Mouse (Mus musculus) heart, adult 11 months (tissue): ENCODE data around the gene Tigd3.

Source experiments
- DNase-seq: peaks from one replicate; pipeline ENCODE4 v3.0.0; 2022

Gene Tigd3

DNA sequence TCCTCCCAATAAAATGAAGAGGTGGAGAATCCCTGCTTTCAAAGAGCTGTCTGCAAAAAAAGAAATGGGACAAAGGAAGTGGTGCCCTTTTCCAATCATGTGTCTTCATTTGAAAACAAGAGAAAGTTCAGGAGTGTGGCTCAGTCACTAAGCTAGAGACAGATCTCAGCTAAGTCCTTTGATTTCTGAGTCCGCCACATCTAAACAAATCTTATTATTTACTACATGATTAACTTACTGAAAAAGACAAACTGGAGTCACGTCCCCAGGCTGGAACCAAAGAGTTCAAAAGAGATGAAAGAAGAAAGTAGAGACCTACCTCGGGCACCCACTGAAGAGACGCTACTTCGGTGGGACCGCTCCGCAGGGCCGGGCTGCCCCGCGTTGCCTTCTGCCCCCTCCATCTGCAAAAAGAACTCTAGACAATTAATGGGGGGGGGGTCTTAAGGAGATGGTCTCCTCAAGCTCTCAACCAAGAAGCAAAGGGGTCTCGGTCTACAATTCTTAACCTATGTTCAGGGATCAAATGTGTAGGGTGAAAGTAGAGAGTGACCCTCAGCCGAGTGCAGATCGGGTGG, 19.5 kb downstream of the Tigd3 start:
- peak; percentile 90 for DNase-seq

DNA sequence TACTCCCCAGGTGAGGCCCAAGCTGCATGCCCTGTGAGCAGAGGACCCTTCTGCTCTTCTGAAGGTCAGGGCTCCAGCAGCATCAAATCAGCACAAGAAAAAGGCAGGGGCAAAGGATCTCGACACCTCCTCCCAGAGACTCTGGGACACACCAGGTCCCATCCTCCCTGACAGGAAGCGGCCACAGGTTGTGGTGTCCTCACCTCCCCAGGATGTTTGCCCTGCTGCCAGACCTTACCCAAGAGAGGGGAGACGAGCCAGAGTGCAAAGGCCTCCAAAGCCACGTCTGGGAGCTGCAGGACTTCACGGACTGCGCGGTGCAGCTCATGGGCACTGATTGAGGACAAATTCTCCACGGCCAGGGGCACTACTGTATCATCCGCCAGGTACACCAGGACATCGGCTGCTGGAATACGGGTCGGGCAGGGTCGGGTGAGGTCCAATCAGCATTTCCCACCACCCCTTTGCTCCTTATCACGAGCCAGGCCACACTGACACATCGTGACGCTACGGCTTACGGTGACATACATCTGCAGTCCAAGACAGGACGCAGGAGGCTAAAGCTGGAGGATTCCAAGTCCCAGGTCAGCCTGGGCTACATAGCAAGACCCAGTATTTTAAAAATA, 20.9 kb downstream of the Tigd3 start:
- DNase-seq: peak; percentile 91

DNA sequence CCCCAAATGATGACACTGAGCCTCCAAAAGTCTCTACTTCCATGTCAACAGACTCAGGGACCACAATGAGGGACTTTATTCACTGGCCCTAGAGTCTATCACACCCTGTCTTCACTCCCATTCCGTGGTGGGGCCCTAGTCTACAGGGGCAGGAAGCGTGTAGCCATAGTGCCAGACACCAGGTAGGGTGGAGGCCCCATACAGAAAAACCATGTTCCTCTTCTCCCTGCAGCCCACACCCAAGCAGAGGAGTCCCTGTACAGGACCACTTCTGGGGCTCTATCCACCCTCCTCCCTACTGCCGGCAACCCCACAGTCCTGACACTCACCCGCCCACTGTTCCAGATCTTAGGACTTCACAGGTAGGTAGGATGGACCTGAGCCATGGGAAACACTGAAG, 21.4 kb downstream of the Tigd3 start:
- DNase-seq: peak; percentile 91

- DNase-seq: peak; percentile 90
Observed at GRCm38 (mm10) chr19:5871683-5872082, 22.3 kb downstream of the Tigd3 start.

GRCm38 (mm10) chr19:5871273-5871672, 22.7 kb downstream of the Tigd3 start:
- DNase-seq: peak; percentile 97

DNA sequence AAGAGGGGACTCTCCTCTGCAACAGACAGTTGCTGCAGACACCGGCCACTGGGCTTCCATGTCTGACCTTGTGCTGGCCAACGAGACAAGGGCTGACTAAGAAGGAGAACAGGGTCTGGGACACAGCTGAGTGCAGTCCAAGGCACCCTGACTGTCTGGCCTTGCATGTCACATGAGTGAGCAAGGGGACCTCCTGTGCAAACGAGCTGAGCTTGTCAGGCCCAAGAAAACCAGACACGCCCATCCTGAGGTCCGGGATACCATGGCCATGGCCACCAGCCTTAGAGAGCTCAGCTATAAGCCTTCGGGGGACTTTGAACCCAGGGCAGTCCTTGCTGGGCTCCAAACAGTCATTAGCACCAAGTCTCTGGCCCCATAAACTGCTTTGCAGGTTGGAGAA, 25.9 kb downstream of the Tigd3 start:
- peak; percentile 90 for DNase-seq

GRCm38 (mm10) chr19:5864710-5865398, 29.1 kb downstream of the Tigd3 start:
- peak; percentile 90 for DNase-seq

- no peak for DNase-seq
Observed at GRCm38 (mm10) chr19:5863776-5864175, 30.2 kb downstream of the Tigd3 start.

DNA sequence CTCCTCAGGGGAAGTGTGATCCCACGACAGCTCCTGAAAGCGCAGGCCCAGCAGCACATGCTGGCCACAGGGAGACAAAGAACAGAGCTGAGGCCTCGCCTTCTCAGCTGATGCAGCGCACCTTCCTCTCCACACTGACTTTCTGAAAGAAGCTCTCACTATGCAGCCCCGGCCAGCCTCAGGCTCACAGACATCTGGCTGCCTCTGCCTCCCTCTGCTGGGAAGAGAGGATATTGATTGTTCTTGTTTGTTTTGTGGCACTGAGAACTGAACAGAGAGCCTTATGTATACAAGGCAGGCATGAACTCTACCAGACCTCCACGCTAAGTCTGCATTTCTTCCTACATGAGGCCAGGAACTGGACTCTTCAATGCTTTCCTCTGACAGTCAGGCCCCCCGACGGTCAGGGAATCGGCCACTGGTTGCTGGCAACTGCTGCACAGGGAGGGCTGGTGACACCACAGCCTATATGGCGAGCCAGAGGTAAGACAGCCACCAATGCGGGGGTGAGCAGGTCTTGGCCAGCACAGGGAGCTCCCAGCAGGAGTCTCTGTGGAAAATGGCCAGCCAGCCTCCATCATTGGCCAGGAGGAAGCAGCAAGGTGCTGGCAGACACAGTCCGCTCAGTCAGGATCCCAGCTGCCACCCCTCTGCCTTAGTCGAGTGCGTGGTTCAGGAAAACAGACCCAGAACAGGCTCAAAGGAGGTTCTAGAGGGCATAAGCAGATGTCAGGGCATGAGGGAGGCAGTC, 31.4 kb downstream of the Tigd3 start:
- peak; percentile 89 for DNase-seq

DNA sequence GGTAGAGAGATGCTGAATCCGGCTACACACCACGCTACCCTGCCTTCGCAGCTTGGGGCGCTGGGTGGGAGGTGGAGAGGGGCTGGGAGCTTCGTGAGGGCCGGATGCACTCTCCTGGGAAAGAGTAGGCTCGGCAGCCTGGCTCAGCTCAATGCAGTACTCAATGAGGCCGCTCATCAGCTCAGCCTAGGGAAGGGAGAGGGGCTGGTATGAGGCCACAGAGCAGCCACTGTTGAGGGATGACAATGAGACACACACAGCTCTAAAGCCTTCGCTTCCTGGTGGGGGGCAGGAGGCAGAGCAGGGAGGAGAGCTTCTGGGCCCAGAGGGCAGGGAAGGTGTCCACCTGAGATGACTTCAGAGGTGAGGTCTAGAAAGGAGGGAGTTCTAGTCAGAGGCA, 37.3 kb downstream of the Tigd3 start:
- no peak for DNase-seq

- DNase-seq: peak; percentile 93
Observed at GRCm38 (mm10) chr19:5852035-5852722, 41.8 kb downstream of the Tigd3 start.

GRCm38 (mm10) chr19:5851481-5851971, 42.4 kb downstream of the Tigd3 start:
- DNase-seq: peak; percentile 96

DNA sequence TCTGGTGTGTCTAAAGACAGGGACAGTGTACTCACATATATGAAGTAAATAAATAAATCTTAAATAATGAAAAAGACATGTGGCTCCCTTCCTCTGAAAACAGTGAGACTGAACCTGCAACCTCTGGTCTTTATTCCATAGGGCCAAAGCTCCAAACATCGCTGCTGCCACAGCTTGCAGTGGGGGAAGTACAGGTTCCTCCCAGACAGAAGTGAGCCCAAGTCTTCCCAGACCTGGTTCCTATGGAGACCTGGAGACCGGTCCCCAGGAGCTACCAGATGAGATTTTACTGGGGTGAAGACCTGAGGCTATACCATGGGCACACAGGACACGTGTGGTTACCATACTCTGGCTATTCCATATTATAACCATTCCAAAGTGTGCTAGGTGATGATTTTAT, 43.1 kb downstream of the Tigd3 start:
- DNase-seq: peak; percentile 92

DNA sequence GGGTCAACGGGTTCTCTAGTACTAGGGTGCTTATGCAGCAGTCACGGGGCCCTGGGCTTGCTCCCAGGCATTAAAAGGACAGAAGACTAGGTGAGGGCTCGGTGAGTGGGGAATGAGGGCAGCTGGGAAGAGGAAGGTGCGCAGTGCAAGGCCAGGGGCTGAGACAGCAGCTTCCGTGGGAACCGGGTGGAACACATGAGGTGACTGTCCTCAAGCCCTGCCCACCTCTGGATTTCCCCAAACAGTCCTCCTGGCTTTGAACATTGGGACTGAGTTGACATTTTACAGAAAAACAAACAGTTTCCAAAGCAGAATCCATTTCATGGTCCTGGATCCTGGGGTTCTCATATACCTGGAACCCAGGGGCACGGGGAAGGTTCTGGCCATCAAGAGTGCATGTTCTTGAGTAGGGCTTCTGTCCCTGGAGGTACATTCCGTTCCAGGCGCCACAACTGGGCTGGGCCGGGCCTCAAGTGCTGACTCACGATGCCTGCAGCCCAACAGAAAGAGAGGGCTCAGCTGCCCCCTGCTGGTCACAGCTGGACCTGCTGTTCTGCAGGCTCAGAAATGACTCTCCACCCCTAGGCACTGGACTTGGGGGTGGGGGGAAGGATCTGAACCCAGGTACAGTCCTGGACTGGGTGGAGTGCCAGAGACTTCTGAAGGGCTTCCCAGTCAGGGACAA, 44.0 kb downstream of the Tigd3 start:
- DNase-seq: peak; percentile 99

DNA sequence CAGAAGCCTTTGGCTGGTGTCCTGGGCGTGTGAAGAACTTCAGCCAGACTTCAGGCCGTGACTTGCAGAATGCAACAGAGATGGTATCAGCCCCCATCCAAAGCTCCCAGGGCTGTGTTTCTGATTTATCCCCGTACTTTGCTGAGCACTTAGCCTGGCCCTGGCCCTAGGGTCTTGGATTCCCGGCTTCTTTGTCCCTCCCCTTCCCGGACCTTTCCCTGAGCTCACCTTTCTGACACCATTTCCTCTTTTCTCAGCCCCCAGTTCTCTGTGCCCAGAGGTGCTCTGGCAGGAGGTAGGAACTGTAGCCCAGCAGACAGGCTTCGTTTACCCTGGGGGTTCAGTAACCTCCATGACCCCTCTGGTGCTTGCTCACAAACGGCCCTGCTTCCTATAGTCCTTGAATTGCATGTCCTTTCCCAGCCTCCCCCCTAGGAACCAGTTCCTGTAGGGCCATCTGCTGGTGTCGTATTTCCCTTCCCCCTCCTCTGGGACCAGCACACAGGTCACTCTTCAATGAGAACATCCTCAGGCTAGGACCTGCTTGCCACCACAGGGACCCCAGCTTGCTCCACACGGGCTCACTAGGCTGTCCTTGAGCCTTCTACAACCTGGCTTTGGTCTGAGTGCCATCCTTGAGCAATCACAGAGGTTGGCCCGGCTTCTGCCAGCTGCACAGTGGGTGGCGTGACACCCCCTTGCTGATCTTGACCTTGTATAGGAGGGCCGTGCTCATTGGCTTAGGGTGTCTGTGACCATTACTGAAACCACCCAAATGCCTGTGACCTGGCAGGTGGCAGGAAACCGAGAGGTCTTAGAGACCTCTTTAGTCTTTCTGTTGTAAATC, 44.9 kb downstream of the Tigd3 start:
- DNase-seq: peak; percentile 98

- peak; percentile 99 for DNase-seq
Observed at GRCm38 (mm10) chr19:5848032-5848825, 45.7 kb downstream of the Tigd3 start.

DNA sequence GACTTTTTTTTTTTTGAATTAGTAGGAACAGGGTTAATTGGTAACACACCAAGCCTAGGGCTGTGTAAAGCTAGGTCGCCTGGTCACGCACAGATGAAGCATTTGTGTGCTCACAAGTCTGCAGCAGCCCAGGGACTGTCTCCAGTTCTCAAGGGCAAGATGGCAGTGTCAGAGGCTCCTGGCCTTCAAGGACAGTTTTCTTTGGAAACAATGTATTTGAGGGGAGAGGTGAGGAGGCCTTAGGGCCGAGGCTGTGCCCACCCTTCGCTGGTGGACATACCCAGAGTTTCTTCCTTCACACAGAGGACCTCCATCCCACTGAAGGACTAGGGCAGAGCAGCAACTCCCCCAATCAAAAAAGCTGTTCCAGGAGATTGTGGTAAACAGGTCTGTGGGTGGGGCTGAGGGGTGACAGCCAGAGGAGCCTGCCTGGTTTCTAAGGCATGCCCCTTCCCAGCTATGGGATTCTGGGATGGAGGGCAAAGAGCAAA, 46.6 kb downstream of the Tigd3 start:
- peak; percentile 97 for DNase-seq

DNA sequence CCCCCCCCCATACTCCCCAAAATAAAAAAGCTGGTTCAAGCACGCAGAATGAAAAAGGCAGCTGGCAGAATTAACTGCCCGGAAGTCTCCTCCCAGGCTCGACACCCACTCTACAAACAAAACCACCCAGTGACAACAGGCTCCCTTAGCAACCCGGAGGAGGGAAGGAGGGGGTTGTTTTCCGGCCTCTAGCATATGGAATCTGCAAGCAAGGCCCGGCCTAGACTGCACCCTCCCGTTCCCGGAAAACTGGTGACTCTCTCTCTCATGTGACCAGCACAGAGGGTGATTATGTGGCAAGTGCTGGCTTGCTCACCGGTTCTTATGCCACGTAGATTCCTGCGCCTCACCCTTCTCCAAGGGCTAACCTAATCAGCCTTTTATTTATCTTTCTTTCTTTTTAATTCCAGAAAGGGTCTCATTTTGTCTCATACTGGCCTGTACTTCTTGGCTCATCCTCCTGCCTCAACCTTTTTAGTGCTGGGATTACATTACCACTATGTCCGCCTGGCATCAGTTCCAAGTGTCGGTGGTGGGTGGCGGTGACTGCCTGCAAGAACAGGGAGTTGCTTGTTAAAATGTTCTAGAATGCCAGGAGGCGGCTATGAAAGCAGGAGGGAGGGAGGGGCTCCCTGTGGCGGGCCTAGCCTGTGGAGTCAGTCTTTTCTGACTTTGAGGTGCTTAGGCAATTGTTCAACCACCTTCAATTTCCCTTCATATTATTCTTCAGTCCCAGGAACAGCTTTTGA, 47.2 kb downstream of the Tigd3 start:
- peak; percentile 100 for DNase-seq

DNA sequence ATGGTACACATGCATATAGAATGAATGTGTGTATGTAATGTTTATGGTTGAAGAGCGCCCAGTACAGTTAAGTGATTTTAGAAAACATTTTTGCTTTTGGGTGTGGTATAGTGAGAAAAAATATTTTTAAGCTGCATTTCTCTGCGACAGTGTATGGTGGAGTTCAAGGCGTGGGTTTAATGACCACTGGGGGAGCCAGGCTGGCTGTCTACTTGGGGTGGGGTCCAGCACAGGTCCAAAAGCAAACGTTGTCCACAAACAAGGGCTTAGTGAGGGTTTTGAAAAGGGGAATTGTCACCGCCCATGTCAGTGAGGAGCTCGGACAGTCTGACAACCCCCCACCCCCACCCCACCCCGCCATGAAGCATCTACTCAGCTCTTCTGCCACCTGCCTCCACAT, 47.8 kb downstream of the Tigd3 start:
- no peak for DNase-seq
